Mouse (Mus musculus) midbrain, postnatal 0 days (tissue): ENCODE data around the gene Fggy. TPM values are rescaled to one million over a fixed set of nuclear protein-coding genes. Genes with fewer than 3 reads are reported as not detected.

ENCODE experiments used
- ATAC-seq: fragments of 200-750 bp; cut with Nextera tagmentation; 2 replicates; pipeline ENCODE4 v1.8.0; 2017; ENCODE audit warnings: moderate number of reproducible peaks, mild to moderate bottlenecking, moderate TSS enrichment, moderate library complexity; ENCODE audit not compliant: low FRiP score
- DNase-seq: peaks from one replicate; pipeline ENCODE4 v3.0.0-alpha.2; 2015; ENCODE audit warnings: low spot score
- H3K27ac ChIP-seq: fragments of 300-500 bp; sonication (generic); 2 replicates; pipeline ENCODE4 v1.5.1; 2014; ENCODE audit warnings: low read depth, mild to moderate bottlenecking, low read length, mixed read lengths
- H3K27me3 ChIP-seq: fragments of 300-500 bp; sonication (generic); 2 replicates; pipeline ENCODE4 v1.6.1; 2014; ENCODE audit warnings: low read length, control low read depth, mixed read lengths; ENCODE audit not compliant: insufficient read depth
- H3K36me3 ChIP-seq: fragments of 300-500 bp; sonication (generic); 2 replicates; pipeline ENCODE4 v1.6.1; 2014; ENCODE audit warnings: low read length, control low read depth, mixed read lengths; ENCODE audit not compliant: insufficient read depth
- H3K4me1 ChIP-seq: fragments of 300-500 bp; sonication (generic); 2 replicates; pipeline ENCODE4 v1.6.1; 2014; ENCODE audit warnings: mild to moderate bottlenecking, control low read depth, antibody characterized with exemption, low read length, mixed read lengths; ENCODE audit not compliant: insufficient read depth
- H3K4me2 ChIP-seq: fragments of 300-500 bp; sonication (generic); 2 replicates; pipeline ENCODE4 v1.6.1; 2014; ENCODE audit warnings: low read depth, mild to moderate bottlenecking, low read length, mixed read lengths; ENCODE audit not compliant: poor library complexity, severe bottlenecking
- H3K4me3 ChIP-seq: fragments of 300-500 bp; sonication (generic); 2 replicates; pipeline ENCODE4 v1.5.1; 2014; ENCODE audit warnings: low read depth, mild to moderate bottlenecking, low read length, moderate library complexity
- H3K9ac ChIP-seq: fragments of 300-500 bp; sonication (generic); replicated peaks from 2 replicates; pipeline ENCODE4 v1.6.1; 2014; ENCODE audit warnings: mild to moderate bottlenecking, low read length, moderate library complexity, mixed read lengths; ENCODE audit not compliant: poor library complexity, severe bottlenecking
- H3K9me3 ChIP-seq: fragments of 300-500 bp; sonication (generic); 2 replicates; pipeline ENCODE4 v1.6.1; 2016; ENCODE audit warnings: low read length, control low read depth
- CTCF ChIP-seq: IDR thresholded peaks from 2 replicates; pipeline ENCODE4 v1.5.1; 2016; ENCODE audit warnings: antibody characterized with exemption, mild to moderate bottlenecking
- WGBS: fragments of 180-500 bp; shearing (Covaris S2); extraction: QIAGEN DNeasy Blood & Tissue Kit; methylation state at CpG from one replicate; pipeline ENCODE4 v1.1.7; 2014; 5-methylcytosine and 5-hydroxymethylcytosine counted together
- polyA plus RNA-seq: library from polyadenylated mRNA; unstranded; fragments of >200 nt; fragmentation: Nextera tagmentation; extraction: Ambion mirVana; gene quantifications from 2 replicates; pipeline ENCODE4 v1.2.1, GENCODE M21; 2015
- total RNA-seq: library from RNA; depleted of rRNA; stranded (reverse); fragments of >200 nt; gene quantifications from 2 replicates; pipeline ENCODE4 v1.2.3, GENCODE M21; 2014

Fggy gene
- total and polyA plus RNA-seq, 2 experiments from 2014 or later, result 5.8 to 6.2 TPM

DNA sequence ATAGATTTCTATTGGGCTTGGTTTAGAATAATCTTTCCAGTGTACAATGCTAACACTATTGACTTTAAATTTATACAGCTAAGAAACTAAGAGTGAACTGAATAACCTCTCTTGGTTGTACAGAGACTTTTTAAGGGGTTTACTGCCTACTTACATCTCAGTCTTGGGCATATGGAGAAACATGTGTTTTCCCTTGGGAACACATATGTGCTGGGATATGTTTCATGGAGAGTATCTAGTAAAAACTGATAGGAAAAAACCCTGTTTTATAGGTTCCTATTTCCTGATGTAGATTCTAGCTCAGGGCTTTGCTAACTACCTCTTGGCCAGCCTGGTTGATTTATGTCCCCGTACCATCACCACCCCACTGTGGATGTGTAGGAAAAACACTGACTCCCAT, 155.5 kb downstream of the Fggy start:
- no peak for ATAC-seq

DNA sequence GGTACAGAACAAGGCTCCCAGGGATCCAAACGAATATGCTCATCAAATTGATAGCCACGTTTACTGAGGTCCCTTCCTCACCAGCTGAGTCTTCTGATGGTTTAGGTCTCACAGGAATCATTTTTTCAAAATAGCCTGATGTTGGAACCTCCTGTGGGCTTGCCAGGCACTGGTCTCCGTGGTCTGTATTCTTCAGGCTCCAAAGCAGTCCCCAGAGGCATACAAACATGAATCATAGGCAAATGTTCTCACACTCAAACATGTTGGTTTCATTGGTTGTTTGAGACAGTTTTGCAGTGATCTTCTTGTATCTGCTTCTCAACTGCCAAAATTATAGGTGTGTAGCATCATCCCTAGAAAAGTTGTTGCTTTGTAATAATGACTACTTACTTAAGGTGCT, 156.0 kb downstream of the Fggy start:
- 86% methylated on average over 3 of the region's 3 CpGs for WGBS
- Histone ChIP-seq H3K4me3 (no peak overlapping the region), H3K9ac (no peak overlapping the region), H3K36me3 (no peaks in the 10 kb centered on the region), H3K27me3 (no peaks in the 10 kb centered on the region), H3K4me1 (no peaks in the 10 kb centered on the region), H3K9me3 (no peaks in the 10 kb centered on the region), H3K4me2 (no peak overlapping the region), H3K27ac (no peak overlapping the region)
- no peak for DNase-seq
- TF ChIP-seq CTCF, result no peak
- no peak for ATAC-seq

More for the DNA sequence above, 155.5 kb downstream of the Fggy start:
- Histone ChIP-seq H3K27ac (no peak overlapping the region), H3K9ac (no peak overlapping the region), H3K4me3 (no peak overlapping the region), H3K27me3 (no peaks in the 10 kb centered on the region), H3K4me2 (no peak overlapping the region), H3K9me3 (no peaks in the 10 kb centered on the region), H3K36me3 (no peaks in the 10 kb centered on the region), H3K4me1 (no peaks in the 10 kb centered on the region)
- WGBS, result 97% methylated on average over 1 of the region's 1 CpGs
- no peak for DNase-seq
- no peak for TF ChIP-seq CTCF

GRCm38 (mm10) chr4:95716137-95716536, 158.8 kb downstream of the Fggy start:
- Histone ChIP-seq H3K9me3 (no peaks in the 10 kb centered on the region), H3K4me1 (no peaks in the 10 kb centered on the region), H3K4me2 (no peak overlapping the region), H3K4me3 (no peak overlapping the region), H3K27me3 (no peaks in the 10 kb centered on the region), H3K9ac (no peak overlapping the region), H3K27ac (no peak overlapping the region), H3K36me3 (no peaks in the 10 kb centered on the region)
- 81% methylated on average over 3 of the region's 3 CpGs for WGBS
- ATAC-seq (no peak), DNase-seq (no peak)
- no peak for TF ChIP-seq CTCF

DNA sequence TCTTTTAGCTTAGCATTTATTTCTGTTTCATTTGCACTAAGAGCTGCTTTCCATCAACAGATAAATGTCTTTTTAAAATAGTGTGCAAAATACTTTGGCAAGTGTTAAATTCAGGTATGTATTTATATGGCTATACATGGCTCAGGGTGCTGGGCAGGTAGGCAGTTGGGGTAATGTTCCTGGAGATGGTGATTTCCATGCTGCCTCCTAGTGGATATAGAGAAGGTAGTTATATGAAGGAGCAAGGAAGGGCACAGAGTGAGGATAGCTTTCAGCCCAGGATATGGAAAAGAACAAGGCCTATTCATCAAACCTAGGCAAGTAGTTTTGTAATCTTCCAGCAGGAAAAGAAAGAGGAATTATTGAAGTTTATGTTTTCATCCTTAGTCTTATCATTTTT, 166.3 kb downstream of the Fggy start:
- H3K27ac ChIP-seq, result no peak overlapping the region
- H3K4me2 ChIP-seq, result no peak overlapping the region
- no peaks in the 10 kb centered on the region for H3K9me3 ChIP-seq
- H3K9ac ChIP-seq, result no peak overlapping the region
- H3K4me3 ChIP-seq, result no peak overlapping the region
- H3K36me3 ChIP-seq, result no peaks in the 10 kb centered on the region
- peak; percentile 27; the same call in 1 of the 2 replicates for TF ChIP-seq CTCF
- no peaks in the 10 kb centered on the region for H3K27me3 ChIP-seq
- no peaks in the 10 kb centered on the region for H3K4me1 ChIP-seq
- ATAC-seq (no peak), DNase-seq (no peak)

GRCm38 (mm10) chr4:95726361-95726760, 169.1 kb downstream of the Fggy start:
- H3K4me1 ChIP-seq, result no peaks in the 10 kb centered on the region
- H3K4me2 ChIP-seq, result no peak overlapping the region
- H3K9me3 ChIP-seq, result no peaks in the 10 kb centered on the region
- no peaks in the 10 kb centered on the region for H3K36me3 ChIP-seq
- 99% methylated on average over 2 of the region's 2 CpGs for WGBS
- H3K27ac ChIP-seq, result no peak overlapping the region
- ATAC-seq (no peak), DNase-seq (no peak)
- H3K9ac ChIP-seq, result no peak overlapping the region
- no peaks in the 10 kb centered on the region for H3K27me3 ChIP-seq
- H3K4me3 ChIP-seq, result no peak overlapping the region
- no peak for TF ChIP-seq CTCF

DNA sequence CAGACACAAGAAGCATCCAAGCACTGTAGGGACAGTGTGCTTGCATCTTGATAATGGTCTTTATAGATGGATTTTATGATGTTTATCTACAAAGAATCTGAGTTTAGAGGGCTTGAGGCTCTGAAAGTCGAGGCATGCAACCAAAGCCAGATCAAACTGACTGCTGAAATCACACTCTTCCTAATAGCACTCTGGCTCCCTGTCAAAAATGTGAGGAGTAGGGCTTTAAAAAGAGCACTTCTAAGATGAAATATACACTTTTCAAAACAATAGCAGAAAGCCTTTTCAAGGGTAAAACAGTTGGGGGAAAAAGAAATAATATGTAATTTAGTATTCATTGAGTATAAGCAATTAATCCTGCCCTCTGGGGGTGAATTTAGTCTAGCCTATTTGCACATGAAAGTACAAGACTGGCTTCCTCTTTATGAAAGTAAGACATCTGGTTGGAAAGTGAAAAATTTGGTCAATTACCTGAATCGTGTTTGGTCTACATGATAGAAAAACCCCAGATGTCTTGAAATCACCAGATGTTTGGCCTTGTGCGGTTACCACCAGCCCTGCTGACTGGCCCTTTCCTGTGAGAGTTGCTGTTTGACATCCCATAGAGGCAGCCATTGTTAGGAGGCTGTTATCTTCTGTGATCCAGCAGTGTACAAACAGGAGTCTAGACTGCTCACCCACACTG, 172.0 kb downstream of the Fggy start:
- 42% methylated on average over 3 of the region's 3 CpGs for WGBS
- Histone ChIP-seq H3K27me3 (no peaks in the 10 kb centered on the region), H3K9me3 (no peaks in the 10 kb centered on the region), H3K9ac (no peak overlapping the region), H3K27ac (no peak overlapping the region), H3K36me3 (no peaks in the 10 kb centered on the region), H3K4me3 (no peak overlapping the region), H3K4me2 (no peak overlapping the region), H3K4me1 (no peaks in the 10 kb centered on the region)
- DNase-seq (no peak), ATAC-seq (no peak)
- no peak; the same call in 1 of the 2 replicates for TF ChIP-seq CTCF
